Mouse (Mus musculus): ENCODE data around the gene Actl6b.

Gene Actl6b

DNA sequence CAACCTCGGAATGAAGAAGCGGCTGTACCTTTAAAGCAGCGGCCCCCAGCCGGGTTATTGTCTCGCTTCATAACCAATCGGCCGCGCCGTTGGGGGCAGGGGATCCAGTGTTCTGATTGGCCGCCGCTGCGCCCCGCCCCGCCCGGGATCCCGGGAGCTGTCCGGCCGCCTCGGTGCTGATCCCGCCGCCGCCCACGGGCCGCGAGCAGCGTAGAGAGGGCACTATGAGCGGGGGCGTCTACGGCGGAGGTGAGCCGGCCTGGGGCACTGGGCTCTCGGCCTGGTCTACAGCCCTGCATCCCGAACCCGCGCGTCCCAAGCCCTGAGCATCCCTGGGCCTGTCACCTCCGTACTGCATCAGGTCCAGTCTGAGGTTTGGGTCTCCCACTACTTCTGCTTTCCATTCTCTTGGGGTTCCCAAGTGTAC is at the start of gene Actl6b:
TSS of gene Actl6b (plus strand) at position 107 of the 427 bp plus-strand sequence.
- peak; percentile 77 for DNase-seq (ENCODE audit: low spot score)

GRCm38 (mm10) chr5:137504041-137504440 is 49.3 kb upstream of the Actl6b start:
- no peak for DNase-seq (ENCODE audit: low spot score)

- peak; percentile 65 for DNase-seq (ENCODE audit: low spot score)
These were observed 43.3 kb upstream of the Actl6b start for GRCm38 (mm10) chr5:137510014-137510501.

GRCm38 (mm10) chr5:137510573-137511390 is 42.5 kb upstream of the Actl6b start:
- DNase-seq (ENCODE audit: low spot score) = no peak

- DNase-seq (ENCODE audit: low spot score) = no peak
These were observed 41.6 kb upstream of the Actl6b start for GRCm38 (mm10) chr5:137511706-137512105.

- DNase-seq (ENCODE audit: low spot score) = no peak
These were observed 40.2 kb upstream of the Actl6b start for GRCm38 (mm10) chr5:137512847-137513794.

DNA sequence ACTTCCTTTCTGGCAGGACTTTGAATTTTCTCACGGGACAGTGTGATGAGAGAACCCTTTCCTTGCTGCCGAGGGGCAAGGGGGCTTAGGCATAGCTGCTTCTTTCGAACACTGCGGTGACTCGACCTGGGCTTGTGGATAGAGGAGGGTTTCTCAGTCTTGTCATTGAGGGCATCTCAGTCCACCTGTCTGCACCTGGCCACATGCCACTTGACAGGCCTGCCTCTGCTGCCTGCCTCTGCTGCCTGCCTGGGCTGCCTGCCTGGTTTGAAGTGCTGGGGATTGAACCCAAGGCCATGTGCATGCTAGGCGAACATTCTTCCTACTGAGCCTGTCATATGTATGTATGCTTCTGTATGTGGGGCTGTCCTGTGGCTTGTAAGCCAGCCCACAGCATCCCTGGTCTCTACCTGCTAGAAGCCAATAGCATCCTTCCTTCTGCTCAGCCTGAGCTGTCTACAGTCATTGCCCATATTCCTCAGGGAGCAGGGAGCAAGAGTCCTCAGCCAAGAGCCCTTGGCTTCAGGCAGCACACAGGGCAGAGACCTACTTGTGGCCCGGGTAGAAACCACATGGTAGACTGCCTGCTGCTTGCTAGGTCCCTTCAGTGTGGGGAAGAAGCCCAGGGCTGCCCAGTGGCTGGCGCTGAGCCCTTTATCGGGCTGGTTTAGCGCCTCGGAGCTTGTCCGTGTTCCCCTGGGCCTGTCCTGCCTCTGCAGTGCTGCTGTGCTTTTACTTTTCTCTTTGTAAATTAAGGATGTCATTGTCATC is 39.2 kb upstream of the Actl6b start:
- no peak for DNase-seq (ENCODE audit: low spot score)

DNA sequence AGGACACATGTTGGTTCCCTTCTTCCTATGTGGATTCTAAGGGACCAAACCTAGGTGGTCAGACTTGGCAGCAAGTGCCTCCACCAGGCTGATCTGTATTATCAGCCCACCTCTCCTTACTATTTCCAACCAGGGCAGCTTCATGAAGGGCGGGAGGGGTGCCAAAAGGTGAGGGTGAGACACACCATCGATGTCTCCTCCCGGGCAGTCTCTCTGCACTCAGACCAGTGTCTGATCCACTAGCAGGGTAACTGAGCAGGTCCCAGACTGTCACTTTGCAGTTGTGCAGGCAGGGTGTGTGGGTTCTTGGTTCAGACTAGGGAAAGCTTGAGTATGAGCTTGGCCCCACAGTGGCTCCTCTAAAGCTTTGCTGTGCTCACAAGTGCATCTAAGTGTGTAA is 38.5 kb upstream of the Actl6b start:
- no peak for DNase-seq (ENCODE audit: low spot score)

GRCm38 (mm10) chr5:137518436-137518835 is 34.9 kb upstream of the Actl6b start, which contains the start of gene Gigyf1:
TSS of gene Gigyf1 (plus strand) at chr5:137518548.
- no peak for DNase-seq (ENCODE audit: low spot score)

GRCm38 (mm10) chr5:137519691-137520550 is 33.4 kb upstream of the Actl6b start:
- DNase-seq (ENCODE audit: low spot score) = no peak

DNA sequence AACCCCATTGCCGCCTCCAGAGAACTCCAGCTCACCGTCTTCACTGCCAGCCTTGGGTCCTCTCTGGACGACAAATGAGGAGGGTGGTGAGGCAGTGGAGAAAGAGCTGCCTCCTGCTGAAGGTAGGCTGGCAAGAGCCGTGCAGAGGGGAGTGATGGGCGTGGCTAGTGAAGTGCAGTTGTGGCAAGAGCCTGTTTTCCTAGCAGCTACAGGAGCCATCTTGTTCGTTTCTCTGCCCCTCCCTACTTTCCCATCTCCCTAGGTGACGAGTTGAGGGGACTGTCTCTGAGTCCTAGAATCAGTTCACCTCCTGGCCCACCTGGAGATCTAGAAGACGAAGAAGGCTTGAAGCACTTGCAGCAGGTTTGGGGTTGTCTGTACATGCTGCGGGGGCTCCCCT is 31.5 kb upstream of the Actl6b start:
- DNase-seq (ENCODE audit: low spot score) = no peak

- no peak for DNase-seq (ENCODE audit: low spot score)
These were observed 30.6 kb upstream of the Actl6b start for GRCm38 (mm10) chr5:137522711-137523110.

DNA sequence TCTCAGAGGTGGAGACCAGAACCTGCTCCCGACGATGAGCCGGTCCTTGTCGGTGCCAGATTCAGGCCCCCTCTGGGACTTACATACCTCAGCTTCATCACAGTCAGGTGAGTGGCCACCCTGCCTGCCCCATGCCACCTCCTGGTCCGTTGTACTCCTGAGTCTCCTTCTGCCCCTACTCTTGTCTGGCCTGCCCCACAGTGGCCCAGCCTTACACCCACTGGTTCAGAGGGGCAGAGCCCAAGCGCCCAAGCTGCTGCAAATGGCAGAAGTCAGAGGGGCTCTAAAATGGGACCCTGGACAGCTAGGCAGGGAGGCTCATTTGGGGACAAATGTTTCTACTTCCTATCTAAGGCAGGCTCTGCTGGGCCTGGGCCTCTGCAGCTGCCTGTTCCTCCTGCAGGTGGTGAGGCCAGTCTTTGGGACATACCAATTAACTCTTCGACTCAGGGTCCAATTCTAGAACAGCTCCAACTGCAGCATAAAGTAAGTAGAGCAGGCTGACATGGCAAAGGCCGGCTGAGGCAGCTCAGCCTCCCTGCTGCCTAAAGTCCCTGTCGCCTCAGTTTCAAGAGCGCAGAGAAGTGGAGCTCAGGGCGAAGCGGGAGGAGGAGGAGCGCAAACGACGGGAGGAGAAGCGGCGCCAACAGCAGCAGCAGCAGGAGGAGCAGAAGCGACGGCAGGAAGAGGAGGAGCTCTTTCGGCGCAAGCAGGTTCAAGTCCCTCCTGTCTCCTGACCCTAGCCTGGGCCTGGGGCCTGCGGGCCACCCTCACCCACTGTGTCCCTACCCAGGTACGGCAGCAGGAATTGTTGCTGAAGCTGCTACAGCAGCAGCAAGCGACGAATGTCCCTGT is 29.7 kb upstream of the Actl6b start:
- DNase-seq (ENCODE audit: low spot score) = no peak

- no peak for DNase-seq (ENCODE audit: low spot score)
These were observed 29.1 kb upstream of the Actl6b start for GRCm38 (mm10) chr5:137524251-137524515.

GRCm38 (mm10) chr5:137524671-137525070 is 28.6 kb upstream of the Actl6b start:
- no peak for DNase-seq (ENCODE audit: low spot score)

DNA sequence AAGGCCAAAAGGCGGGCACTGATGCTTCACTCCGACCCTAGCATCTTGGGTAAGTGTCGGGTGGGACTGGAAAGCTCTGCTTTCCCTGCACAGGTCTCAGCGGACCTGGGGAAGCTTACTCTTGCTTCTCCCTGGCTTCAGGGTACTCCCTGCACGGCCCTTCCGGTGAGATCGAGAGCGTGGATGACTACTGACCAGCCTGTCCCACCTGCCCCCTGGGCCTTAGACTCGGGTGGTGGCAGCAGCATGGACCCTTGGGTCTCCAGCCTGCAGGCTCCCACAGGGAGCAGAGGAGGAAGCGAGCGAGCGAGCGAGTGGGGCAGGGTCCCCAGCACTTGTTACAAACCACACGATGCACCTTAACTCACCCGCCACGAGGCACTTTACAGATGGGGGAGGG is 27.8 kb upstream of the Actl6b start:
- DNase-seq (ENCODE audit: low spot score) = no peak

GRCm38 (mm10) chr5:137526192-137526936 is 27.0 kb upstream of the Actl6b start:
- DNase-seq (ENCODE audit: low spot score) = no peak

- DNase-seq (ENCODE audit: low spot score) = no peak
These were observed 25.9 kb upstream of the Actl6b start for GRCm38 (mm10) chr5:137527413-137527812.

DNA sequence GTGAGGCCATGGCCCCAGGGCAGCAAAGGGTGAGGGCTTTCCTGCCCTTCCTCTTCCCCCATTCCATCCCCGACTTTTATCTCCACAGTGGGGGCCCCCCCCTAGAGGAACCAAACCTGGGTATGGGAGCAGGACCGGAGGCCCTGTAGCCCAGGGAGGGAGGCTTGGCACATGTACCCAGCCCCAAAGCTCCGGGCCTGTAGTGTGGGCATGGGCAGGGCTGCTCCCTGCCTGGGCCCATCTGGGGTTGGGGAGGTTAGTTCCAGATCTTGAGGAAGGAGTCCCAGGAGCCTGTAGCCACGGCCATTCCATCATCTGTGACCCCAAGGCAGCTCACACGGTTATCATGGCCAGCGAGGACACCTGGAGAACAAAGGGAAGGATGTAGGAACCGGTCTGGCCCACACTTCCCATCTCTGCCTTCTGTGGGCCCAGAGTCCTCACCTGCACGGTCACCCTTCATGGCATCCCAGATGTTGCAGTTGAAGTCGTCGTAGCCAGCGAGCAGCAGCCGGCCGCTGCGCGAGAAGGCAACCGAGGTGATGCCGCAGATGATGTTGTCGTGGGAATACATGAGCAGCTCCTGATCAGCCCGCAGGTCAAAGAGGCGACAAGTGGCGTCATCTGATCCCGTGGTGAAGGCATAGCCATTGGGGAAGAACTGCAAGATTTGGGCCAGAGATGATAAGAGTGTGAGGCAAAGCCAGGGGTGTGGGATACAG is 24.9 kb upstream of the Actl6b start:
- DNase-seq (ENCODE audit: low spot score) = no peak

Data from ovary, postnatal 14 days (tissue).